Mouse (Mus musculus) myocyte (in vitro differentiated cells): ENCODE results near the gene Htr1f. TPM values are rescaled to one million over a fixed set of nuclear protein-coding genes. Genes with fewer than 3 reads are reported as not detected.

Source experiments
- H3K27me3 ChIP-seq: one replicate; pipeline ENCODE4 v1.6.1; 2011; ENCODE audit not compliant: control insufficient read depth, insufficient read depth, insufficient read length
- H3K36me3 ChIP-seq: one replicate; pipeline ENCODE4 v1.6.1; 2011; ENCODE audit not compliant: control insufficient read depth, insufficient read depth
- H3K4me2 ChIP-seq: one replicate; pipeline ENCODE4 v1.6.1; 2011; ENCODE audit warnings: low read depth, control low read depth
- H3K4me3 ChIP-seq: one replicate; pipeline ENCODE4 v1.5.1; 2011; ENCODE audit warnings: mild to moderate bottlenecking, control low read depth, moderate library complexity
- H3K79me2 ChIP-seq: one replicate; pipeline ENCODE4 v1.6.1; 2011; ENCODE audit not compliant: control insufficient read depth, insufficient read depth
- H3ac ChIP-seq: one replicate; pipeline ENCODE4 v1.6.1; 2011; ENCODE audit not compliant: control insufficient read depth, insufficient read length
- CEBPB ChIP-seq: IDR thresholded peaks from 2 replicates; pipeline ENCODE4 v1.6.1; 2011; ENCODE audit warnings: mild to moderate bottlenecking, moderate library complexity; ENCODE audit not compliant: poor library complexity, insufficient read depth, severe bottlenecking
- E2F4 ChIP-seq: IDR thresholded peaks from one replicate; pipeline ENCODE4 v1.6.1; 2011; ENCODE audit warnings: mild to moderate bottlenecking, control low read depth, moderate library complexity; ENCODE audit not compliant: insufficient read depth
- MAX ChIP-seq: IDR thresholded peaks from one replicate; pipeline ENCODE4 v1.6.1; 2011; ENCODE audit warnings: low read depth, mild to moderate bottlenecking, control low read depth
- MYOD1 ChIP-seq, 3 experiments: IDR thresholded peaks; one replicate each; pipeline ENCODE4 v1.6.1; 2011; ENCODE audit warnings: control low read depth in 2 of 3, low read depth in 2 of 3, mild to moderate bottlenecking in 2 of 3, moderate library complexity in 1 of 3; ENCODE audit not compliant: insufficient read length in 2 of 3, control insufficient read depth in 1 of 3
- MYOG ChIP-seq, 3 experiments: IDR thresholded peaks; one replicate each; pipeline ENCODE4 v1.6.1; 2011; ENCODE audit warnings: control low read depth in 2 of 3, low read depth in 2 of 3, mild to moderate bottlenecking in 2 of 3; ENCODE audit not compliant: insufficient read length in 2 of 3, control insufficient read depth in 1 of 3, insufficient read depth in 1 of 3
- POLR2A ChIP-seq: IDR thresholded peaks from one replicate; pipeline ENCODE4 v1.6.1; 2011; ENCODE audit warnings: low read depth, mild to moderate bottlenecking, control low read depth, moderate library complexity; ENCODE audit not compliant: insufficient read length
- POLR2AphosphoS2 ChIP-seq: IDR thresholded peaks from one replicate; pipeline ENCODE4 v1.6.1; 2011; ENCODE audit warnings: low read depth, control low read depth; ENCODE audit not compliant: insufficient read length
- REST ChIP-seq: IDR thresholded peaks from one replicate; pipeline ENCODE4 v1.6.1; 2011; ENCODE audit warnings: mild to moderate bottlenecking, control low read depth, moderate library complexity; ENCODE audit not compliant: insufficient read depth, insufficient read length
- SRF ChIP-seq: IDR thresholded peaks from one replicate; pipeline ENCODE4 v1.6.1; 2011; ENCODE audit warnings: low read depth; ENCODE audit not compliant: control insufficient read depth, insufficient read length
- TCF12 ChIP-seq: IDR thresholded peaks from one replicate; pipeline ENCODE4 v1.6.1; 2011; ENCODE audit warnings: mild to moderate bottlenecking, control low read depth; ENCODE audit not compliant: poor library complexity, insufficient read depth, severe bottlenecking
- TCF3 ChIP-seq: IDR thresholded peaks from one replicate; pipeline ENCODE4 v1.6.1; 2011; ENCODE audit warnings: low read depth, control low read depth; ENCODE audit not compliant: insufficient read length
- USF1 ChIP-seq: IDR thresholded peaks from one replicate; pipeline ENCODE4 v1.6.1; 2011; ENCODE audit warnings: low read depth, mild to moderate bottlenecking, control low read depth, moderate library complexity
- polyA plus RNA-seq: library from polyadenylated mRNA; unstranded; fragments of >200 nt; fragmentation: generic; extraction: Trizol; gene quantifications from one replicate; pipeline ENCODE4 v1.2.1, GENCODE M21; 2012; ENCODE audit warnings: missing spikeins

The Htr1f gene
- polyA plus RNA-seq, 1 experiment: not detected

- Histone ChIP-seq H3K4me2 (no peak overlapping the region), H3K27me3 (no peaks in the 10 kb centered on the region), H3ac (no peak overlapping the region), H3K36me3 (no peaks in the 10 kb centered on the region), H3K4me3 (no peak overlapping the region), H3K79me2 (no peaks in the 10 kb centered on the region)
- no peak for TF ChIP-seq REST
- no peak for TF ChIP-seq E2F4
These were observed 170.9 kb downstream of the Htr1f start for GRCm38 (mm10) chr16:64934793-64935192.

GRCm38 (mm10) chr16:64934011-64934410, 171.6 kb downstream of the Htr1f start:
- no peak for TF ChIP-seq TCF3
- TF ChIP-seq USF1: no peak
- no peak for TF ChIP-seq CEBPB
- no peak for TF ChIP-seq MYOD1 (IDR thresholded peaks at IDR 0.05; ENCODE audit: control insufficient read depth in 1 of 3, insufficient read length in 2 of 3, low read depth in 2 of 3)
- no peak for TF ChIP-seq REST
- TF ChIP-seq SRF: no peak
- no peak for TF ChIP-seq E2F4
- no peak for TF ChIP-seq POLR2A
- no peak for TF ChIP-seq MAX
- TF ChIP-seq MYOG (IDR thresholded peaks at IDR 0.05; ENCODE audit: control insufficient read depth in 1 of 3, insufficient read depth in 1 of 3, insufficient read length in 2 of 3, low read depth in 2 of 3): no peak
- TF ChIP-seq TCF12: no peak
- no peak overlapping the region for H3ac ChIP-seq
- H3K27me3 ChIP-seq: no peaks in the 10 kb centered on the region
- no peak overlapping the region for H3K4me2 ChIP-seq
- no peaks in the 10 kb centered on the region for H3K79me2 ChIP-seq
- no peak overlapping the region for H3K4me3 ChIP-seq
- H3K36me3 ChIP-seq: no peaks in the 10 kb centered on the region

- Histone ChIP-seq H3K36me3 (no peaks in the 10 kb centered on the region), H3K79me2 (no peaks in the 10 kb centered on the region), H3ac (no peak overlapping the region), H3K27me3 (no peaks in the 10 kb centered on the region), H3K4me2 (no peak overlapping the region), H3K4me3 (no peak overlapping the region)
- TF ChIP-seq USF1 (no peak), MYOD1 (IDR thresholded peaks at IDR 0.05; ENCODE audit: control insufficient read depth in 1 of 3, insufficient read length in 2 of 3, low read depth in 2 of 3) (no peak), MAX (no peak), TCF3 (no peak), POLR2AphosphoS2 (no peak), MYOG (IDR thresholded peaks at IDR 0.05; ENCODE audit: control insufficient read depth in 1 of 3, insufficient read depth in 1 of 3, insufficient read length in 2 of 3, low read depth in 2 of 3) (no peak), E2F4 (no peak), SRF (no peak), CEBPB (no peak), TCF12 (no peak), POLR2A (no peak), REST (no peak)
These were observed 182.2 kb downstream of the Htr1f start for GRCm38 (mm10) chr16:64923500-64923899.

GRCm38 (mm10) chr16:64908747-64909146, 196.9 kb downstream of the Htr1f start:
- no peak overlapping the region for H3ac ChIP-seq
- no peak overlapping the region for H3K4me3 ChIP-seq
- no peak overlapping the region for H3K4me2 ChIP-seq
- H3K79me2 ChIP-seq: no peaks in the 10 kb centered on the region
- H3K27me3 ChIP-seq: no peaks in the 10 kb centered on the region
- TF ChIP-seq MAX (no peak), POLR2AphosphoS2 (no peak), TCF3 (no peak), E2F4 (no peak), MYOD1 (IDR thresholded peaks at IDR 0.05; ENCODE audit: control insufficient read depth in 1 of 3, insufficient read length in 2 of 3, low read depth in 2 of 3) (no peak), MYOG (IDR thresholded peaks at IDR 0.05; ENCODE audit: control insufficient read depth in 1 of 3, insufficient read depth in 1 of 3, insufficient read length in 2 of 3, low read depth in 2 of 3) (no peak), POLR2A (no peak), REST (no peak), TCF12 (no peak), CEBPB (no peak), USF1 (no peak), SRF (no peak)
- no peaks in the 10 kb centered on the region for H3K36me3 ChIP-seq

GRCm38 (mm10) chr16:64907112-64907511, 198.5 kb downstream of the Htr1f start:
- no peak for TF ChIP-seq MAX
- no peak for TF ChIP-seq TCF3
- no peak for TF ChIP-seq SRF
- no peak for TF ChIP-seq TCF12
- no peak for TF ChIP-seq MYOD1 (IDR thresholded peaks at IDR 0.05; ENCODE audit: control insufficient read depth in 1 of 3, insufficient read length in 2 of 3, low read depth in 2 of 3)
- TF ChIP-seq POLR2A: no peak
- TF ChIP-seq USF1: no peak
- no peak for TF ChIP-seq POLR2AphosphoS2
- no peak for TF ChIP-seq E2F4
- no peak for TF ChIP-seq CEBPB
- no peak for TF ChIP-seq MYOG (IDR thresholded peaks at IDR 0.05; ENCODE audit: control insufficient read depth in 1 of 3, insufficient read depth in 1 of 3, insufficient read length in 2 of 3, low read depth in 2 of 3)
- TF ChIP-seq REST: no peak
- no peak overlapping the region for H3K4me2 ChIP-seq

More at GRCm38 (mm10) chr16:64907112-64907511, 198.5 kb downstream of the Htr1f start:
- Histone ChIP-seq H3K4me3 (no peak overlapping the region), H3K27me3 (no peaks in the 10 kb centered on the region), H3K79me2 (no peaks in the 10 kb centered on the region), H3ac (no peak overlapping the region), H3K36me3 (no peaks in the 10 kb centered on the region)
